Mouse (Mus musculus): ENCODE measurements around the gene Evi5.

Evi5 gene

DNA sequence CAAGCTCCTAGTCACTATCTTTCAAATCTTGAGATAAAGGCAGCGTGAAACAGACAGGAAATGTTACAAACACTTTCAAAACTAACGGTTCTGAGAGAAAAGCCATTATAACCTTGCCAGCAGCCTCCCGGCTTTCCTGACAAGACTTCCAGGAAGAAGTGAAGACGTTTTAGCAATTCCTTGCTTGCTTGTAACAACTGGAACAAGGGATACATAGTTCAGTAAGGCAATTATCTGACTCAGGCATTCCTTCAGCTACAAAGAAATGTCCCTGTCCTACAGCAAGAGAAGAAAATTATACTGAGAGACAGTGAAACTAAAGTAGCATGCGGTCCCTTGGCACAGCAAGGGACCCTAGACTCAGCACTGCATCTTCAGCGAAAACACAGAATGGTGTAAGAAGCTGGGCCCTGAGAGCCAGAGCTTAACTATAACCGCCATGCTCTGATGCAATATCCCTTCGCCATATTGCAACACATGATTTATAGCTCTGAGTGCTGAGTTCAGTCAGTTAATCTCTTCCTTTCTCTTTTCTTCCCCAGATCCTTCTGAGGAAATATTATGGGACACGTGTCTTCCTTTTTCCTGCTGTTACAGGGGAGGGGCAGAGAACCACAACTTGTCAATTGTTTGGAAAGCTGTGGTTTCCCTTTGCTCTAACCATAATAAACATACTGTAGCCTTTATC is 125.5 kb downstream of the Evi5 start:
- DNase-seq (ENCODE audit: low read depth, low spot score), result no peak

DNA sequence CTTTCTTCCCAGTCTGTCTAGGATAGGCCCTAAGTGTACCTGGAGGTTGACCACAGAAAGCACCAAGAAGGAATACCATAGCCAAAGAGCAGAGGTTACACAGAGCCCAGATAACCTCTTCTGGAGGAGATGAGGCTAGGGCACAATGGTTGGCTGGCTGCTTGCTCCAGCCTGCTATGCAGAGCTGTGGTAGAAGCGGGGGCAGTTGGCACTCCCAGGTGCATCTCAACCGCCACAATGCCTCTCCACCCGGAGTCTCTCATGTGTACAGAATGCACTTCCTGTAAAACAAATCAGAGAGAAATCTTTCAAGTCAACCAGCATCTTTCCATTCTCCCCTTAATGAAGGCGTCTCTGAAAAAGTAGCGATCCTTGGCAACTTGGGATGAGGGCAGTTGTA is 135.9 kb downstream of the Evi5 start:
- DNase-seq (ENCODE audit: low read depth, low spot score), result no peak

DNA sequence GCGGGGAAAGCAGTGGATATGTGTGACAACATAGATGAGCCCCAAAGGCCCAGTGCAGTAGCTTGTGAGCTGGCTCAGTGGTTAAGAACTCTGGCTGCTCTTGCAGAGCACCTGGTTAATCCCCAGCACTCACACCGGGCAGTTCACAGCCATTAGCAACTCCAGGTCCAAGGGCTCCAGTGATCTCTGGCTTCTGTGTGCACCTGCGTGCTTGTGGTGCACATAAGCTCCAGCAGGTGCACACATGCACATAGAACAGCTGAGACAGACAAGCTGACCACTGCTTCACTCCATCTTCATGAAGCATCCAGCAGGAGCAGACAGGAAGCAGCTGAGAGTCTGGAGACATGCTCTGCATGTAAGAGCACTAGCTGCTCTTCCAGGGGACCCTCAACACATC is 136.6 kb downstream of the Evi5 start:
- DNase-seq (ENCODE audit: low read depth, low spot score), result no peak

DNA sequence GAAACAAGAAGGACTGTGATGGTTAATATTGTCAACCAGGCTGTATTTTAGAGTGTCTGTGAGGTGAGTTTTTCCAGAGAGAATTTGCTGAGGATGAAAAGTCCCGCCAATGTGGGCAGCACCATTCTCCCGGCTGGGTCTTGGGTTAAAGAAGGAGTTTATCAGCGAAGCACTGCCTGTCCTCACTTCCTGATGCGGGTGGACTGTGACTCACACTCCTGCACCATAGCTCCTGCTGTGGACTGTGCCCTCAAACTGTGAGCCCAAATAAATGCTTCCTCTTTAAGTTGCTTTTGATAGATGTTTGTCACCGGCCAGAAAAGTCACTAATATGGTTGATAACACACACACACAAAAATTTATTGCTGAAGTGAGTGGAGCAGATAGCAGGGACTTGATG is 138.7 kb downstream of the Evi5 start:
- no peak for DNase-seq (ENCODE audit: low read depth, low spot score)

DNA sequence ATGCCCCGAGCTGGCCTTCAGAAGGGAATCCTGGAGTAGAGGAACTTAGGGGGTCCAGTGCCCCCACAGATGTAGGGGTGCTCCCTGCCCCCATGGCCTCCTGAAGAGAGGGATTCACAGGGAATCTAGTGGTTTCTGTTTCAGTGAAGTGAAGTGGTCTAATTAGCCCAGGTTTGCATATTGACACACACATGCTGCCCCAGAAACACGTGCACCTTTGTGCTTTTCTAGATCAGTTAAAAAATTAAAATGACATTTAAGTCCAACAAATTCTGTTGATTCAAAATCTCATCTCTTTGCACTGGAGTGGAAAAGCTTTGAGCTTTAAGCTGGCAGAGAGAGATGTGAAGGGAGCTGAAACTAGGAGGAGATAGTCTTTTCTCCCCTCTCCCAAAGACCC is 143.1 kb downstream of the Evi5 start:
- no peak for DNase-seq (ENCODE audit: low read depth, low spot score)

DNA sequence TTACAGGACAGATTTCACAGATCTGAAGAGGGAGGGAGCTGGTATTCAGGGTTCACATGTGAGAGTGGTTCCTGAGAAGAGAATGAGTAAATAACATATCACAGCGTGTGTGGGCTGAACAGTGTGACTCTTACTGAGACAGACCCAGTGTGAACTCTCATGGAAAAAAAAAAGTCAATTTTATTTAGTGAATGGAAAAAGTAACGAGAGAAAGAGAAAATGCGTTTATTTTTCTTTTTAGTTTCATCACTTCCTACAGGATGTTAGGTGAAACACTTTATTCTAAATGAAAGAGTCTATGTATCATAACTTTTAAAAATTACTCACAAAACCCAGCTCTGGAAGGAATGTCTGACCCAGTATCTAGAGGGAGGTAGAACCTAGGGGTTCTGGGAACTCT is 143.5 kb downstream of the Evi5 start:
- no peak for DNase-seq (ENCODE audit: low read depth, low spot score)

DNA sequence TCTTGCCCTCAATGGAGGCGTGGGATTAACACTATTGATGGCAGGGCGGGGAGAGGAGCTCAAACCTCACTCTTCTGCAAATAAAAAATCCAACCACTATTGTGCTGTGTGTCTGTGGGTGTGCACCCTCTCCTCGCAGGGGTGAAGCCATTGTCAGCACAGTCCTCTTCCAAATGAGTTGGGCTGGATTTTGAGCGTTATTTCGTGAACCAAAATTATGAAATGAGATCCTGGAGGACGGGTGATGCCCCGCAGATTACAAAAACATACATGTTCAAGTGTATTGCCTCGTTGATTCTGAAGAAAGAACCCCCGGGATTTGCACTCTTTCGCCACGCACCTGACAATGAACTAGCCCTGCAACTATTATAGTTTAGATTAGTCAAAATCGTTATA is 147.9 kb downstream of the Evi5 start:
- no peak for DNase-seq (ENCODE audit: low read depth, low spot score)

DNA sequence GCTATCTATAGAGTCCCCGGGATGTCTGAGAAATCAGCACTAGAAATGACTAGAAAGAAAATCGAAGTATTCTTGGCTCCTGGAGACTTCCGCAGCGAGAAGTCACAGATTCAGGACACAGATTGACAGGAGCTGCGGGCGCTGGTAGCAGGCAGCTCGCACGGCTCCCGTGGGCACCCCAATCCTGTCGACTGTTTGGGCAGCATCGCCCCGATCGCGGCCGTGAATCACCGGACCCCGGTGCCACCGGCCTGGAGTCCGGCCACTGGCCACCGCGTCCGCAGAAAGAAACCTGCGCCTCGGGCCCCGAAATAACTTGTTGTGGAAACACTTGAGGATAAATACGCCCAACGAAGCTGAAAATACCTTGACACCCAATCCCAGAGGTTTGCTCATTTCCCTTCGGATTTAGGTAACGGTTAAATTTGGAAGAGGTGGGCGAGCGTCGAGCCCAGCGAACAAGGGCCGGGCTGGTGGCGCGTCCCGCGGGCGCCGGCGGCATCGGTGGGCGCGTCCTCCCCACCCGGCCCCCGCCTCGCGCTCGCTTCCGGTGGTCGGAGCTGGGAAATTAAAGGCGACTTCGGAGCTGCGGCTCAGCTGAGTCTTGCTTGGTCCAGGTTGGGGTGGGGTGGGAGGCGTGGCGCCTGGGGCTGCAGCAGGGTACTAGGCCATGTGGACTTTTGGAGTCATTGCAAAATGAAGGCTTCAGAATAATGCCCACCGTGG is 148.5 kb downstream of the Evi5 start:
- no peak for DNase-seq (ENCODE audit: low read depth, low spot score)

DNA sequence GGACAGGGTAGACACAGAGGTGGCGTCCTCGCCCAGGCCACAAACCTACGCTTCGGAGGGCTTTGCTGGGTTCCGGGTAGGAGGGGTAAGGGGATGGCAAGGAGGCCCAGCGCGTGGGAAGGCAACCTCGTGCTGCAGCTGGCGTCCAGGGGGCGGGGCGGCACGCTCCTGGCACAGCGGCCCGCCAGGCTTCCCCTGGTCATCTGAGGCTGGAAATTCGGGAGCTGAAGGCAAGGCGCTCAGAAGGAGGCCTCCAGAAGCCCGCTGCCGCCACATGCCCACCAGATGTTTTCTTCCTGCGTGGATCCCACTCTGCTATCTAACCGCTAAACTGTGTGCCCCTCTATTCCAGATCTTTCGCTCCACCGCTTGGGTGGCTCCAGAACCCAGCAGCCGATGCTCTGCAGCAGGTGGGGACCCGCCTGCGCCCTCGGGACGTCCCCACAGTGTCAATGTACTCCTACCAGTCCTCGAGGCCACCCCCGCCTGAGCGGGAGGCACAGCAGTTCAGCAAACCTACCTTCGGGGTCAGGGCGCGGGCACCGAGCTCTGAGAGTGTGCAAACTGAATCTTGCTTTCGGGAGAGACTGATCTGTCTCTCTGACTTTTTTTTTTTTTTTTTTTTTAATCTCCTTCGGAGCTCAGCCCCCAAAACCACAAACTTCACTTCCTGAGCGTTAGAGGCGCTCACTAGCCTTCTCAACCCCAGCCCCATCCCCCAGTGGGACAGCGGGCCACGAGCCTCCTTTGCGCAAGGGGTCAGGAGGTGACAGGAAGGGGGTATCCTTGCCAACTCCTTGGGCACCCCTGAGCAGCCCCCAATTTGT is 149.3 kb downstream of the Evi5 start, which contains the start of gene Gfi1:
Gene Gfi1 (minus strand): TSS at position 602 of the 827 bp plus-strand sequence.
- DNase-seq (ENCODE audit: low read depth, low spot score), result no peak

DNA sequence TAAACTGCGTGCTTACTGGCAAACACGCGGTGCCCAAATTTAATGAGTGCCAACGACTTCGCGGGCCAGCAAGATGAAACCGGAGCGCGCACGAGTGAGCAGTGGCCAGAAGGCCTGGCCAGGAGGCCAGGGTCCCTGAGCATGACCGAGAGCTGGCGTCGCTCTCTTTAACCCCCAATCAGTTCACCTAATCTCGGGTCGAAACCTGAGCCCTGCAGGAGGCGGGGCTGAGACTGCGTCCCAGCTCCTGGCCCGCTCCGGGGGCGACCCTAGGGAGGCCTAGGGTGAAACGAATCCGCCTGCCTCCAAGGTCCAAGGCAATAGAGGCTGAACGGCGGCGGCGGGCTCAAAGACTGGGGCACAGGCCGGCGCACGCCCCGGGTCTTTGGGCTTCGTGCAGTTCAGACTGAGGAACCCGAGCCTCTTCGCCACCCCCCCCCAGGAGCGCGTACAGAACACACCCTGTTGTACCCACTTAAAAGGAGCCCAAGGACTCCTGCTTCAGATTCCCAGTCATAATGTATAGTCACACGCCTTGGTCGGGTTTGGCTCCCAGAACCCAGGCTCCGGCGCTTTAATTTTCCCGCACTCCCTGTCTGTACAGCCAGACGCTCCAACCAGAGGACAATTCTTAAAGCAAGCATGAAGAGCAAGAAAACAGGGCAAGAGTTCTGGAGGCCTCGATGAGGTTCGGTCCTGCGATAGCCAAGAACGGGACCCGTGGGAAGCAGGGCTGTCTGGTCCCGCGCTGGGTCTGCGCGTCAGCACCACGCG is 150.1 kb downstream of the Evi5 start:
- DNase-seq (ENCODE audit: low read depth, low spot score), result no peak

DNA sequence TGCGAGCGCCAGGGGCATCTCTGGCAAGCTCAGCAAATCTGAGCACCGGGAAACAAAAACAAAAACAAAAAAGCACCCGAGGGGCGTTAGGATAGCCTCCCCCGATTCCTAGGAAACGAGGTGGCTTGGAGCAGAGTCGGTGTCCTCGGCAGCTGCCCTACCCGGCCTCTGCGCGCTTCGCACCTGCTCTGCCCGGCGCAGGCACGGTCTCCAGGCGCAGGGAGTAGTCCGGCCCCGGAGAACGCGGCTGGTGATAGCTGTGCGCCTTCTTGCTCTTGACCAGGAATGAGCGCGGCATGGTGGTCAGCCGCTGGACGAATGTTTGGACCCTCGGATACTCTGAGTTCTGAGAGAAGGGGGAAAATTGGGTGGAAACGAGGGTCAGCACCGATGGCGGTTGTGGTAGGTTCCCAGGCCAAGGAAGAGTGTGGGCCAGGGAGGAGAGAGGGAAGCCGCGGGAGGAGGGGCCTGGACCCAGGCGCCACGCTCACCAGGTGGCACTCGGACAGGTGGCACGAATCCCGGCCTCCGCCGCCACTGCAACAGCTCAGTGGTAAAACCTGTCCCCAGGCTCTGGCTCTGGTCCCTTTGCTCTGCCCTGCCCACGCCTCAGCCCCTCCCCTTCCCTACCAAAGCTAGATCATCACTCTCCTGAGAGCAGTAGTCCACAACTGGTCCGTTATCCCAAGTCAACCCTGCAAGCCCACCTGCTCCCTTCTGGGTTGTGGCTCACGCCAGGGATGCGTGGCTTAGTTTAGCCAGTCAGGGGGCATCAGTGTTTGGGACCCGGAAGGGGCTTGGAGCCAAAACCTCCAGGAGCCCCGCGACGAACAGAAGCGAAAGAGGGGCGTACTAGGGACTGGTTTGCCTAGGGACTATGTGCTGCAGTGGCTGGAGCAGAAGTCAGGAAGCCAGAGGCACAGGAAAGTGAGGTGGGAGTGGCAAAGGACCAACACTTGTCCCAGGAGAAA is 151.1 kb downstream of the Evi5 start:
- no peak for DNase-seq (ENCODE audit: low read depth, low spot score)

DNA sequence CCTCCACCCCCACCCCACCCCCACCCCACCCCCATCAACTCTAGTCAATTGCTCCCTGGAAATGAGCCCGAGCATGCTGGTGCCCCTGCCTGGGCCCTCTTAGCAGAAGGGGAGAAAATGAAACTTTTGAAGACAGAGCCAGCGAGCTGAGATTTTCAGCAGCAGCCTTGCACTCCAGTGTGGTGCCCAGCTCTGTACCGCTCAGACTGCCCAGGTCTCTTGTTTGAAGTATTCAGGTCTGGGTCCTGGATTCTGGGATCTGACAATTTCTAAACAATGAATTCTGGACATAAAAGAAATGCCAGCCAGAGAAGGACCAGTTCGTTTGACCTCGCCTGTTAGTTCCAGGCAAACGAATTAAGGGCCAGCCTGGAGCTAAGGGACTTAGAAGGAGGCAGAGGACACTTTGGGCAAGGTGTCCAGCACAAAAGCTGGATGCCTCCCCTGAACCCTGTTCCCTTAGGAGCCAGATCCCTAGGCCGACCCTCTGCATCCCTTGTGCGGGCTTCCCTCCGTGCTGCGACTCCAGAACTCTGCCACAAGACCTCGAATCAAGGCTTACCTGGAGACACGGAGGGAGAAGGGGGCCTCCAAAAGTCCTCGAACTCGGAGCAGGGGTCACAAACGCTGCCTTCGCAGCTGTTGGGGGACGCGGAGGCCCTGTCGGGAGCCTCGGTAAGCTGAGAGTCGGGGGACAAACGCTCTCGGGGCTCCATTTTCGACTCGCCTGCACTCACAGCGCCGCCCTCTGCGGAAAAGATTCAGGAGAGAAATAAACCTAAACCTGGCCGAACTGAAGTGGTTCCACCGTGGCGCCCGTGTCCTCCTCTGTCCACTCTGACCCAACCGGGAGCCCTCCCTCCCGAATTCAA is 152.0 kb downstream of the Evi5 start:
- DNase-seq (ENCODE audit: low read depth, low spot score), result no peak

DNA sequence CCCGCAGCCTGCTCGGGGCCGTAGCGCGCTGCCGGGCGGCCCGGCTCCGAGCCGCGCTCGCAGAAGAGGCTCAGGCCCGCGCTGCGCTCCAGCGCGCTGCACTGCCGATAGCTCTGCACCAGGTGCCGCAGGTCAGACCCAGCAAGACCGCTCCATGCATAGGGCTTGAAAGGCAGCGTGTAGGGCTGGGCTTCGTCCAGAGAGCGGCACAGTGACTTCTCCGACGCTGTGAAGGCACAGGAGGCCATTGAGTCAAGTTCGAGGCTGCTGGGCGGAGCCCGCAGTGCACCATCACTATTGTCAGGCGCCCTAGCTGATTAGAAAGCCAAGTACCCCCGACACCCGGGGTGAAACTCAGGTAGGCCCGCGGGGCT is 153.3 kb downstream of the Evi5 start:
- DNase-seq (ENCODE audit: low read depth, low spot score), result no peak

DNA sequence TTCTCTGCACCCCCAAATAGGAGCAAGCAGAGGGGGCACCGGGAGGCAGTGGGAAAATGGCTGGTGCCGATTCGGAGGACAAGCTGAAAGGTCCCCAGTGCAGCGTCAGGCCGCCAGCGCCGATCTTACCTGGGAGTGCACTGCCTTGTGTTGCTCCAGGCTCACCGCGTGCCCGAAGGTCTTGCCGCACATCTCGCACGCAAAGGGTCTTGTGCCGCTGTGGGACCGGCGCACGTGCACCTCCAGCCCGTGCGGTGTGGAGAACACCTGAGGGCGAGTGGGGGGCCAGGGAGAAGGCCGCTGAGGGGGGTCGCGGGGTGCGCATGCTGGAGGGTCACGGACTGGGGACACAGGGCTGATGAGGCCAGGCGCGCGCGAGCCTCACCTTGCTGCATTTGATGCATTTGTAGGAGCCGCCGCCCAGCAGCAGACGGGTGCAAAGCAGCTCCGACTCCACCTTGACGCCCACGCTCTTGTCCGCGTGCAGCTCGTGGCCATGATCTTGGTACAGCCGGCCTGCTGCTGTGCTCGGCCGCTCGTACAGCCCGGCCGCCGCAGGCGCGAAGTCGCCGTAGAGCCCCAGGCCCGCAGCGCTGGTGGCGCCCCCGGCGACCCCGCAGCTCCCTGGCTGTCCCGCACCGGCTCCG is 153.8 kb downstream of the Evi5 start:
- no peak for DNase-seq (ENCODE audit: low read depth, low spot score)

DNA sequence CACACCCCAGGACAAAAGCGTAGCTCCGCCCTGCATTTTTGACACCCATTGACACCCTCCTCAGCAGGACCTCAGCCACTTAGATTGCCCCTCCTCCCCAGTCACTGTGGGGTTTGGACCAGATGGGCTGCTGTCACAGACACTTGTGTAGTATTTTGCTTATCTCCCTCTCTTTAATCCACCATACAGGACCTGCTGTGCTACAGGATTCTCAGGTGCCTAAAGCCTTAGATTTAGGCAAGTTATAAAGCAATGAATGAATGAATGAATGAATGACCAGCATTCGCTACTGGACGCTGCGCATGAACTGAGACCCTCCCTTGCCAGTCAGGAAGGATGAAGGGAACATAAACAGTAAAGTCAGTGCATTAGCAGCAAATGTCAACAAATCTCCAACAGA is 154.4 kb downstream of the Evi5 start:
- DNase-seq (ENCODE audit: low read depth, low spot score), result no peak

DNA sequence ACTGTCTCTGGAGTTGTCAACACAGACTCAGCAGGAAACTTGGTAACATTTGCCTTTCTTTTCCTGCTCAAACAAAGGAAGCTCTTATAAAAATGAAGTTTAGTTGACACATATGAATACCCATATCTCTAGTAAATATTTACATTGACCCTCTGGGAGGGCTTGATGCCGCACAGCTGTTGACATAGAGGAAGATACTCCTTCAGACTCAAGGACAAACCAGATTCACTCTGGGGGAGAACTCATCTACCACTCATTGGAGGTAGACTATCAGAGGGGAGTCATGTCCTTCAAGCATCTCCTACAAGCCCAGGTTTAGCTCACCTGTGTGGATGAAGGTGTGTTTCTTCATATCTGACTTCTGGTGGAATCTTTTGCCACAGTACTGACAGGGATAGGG is 155.1 kb downstream of the Evi5 start:
- DNase-seq (ENCODE audit: low read depth, low spot score), result no peak

DNA sequence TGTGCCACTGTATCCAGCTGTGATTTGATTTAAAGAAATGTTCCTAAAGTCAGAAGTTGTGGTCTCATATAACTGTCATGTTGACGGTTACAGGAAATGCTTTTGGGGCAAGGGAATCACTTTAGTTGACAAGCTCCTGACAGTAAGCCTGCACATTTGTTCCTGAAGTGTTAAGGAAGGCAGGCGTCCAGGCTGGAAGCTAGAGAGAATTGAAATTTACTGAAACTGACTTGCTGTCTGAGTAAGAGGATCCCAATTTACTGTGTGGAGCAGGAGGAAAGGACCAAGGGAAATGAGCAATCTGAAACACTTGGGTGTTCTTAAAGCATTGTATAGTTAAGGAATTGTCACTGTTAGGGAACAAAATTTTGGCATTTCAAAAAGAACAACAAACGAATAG is 155.7 kb downstream of the Evi5 start:
- no peak for DNase-seq (ENCODE audit: low read depth, low spot score)

DNA sequence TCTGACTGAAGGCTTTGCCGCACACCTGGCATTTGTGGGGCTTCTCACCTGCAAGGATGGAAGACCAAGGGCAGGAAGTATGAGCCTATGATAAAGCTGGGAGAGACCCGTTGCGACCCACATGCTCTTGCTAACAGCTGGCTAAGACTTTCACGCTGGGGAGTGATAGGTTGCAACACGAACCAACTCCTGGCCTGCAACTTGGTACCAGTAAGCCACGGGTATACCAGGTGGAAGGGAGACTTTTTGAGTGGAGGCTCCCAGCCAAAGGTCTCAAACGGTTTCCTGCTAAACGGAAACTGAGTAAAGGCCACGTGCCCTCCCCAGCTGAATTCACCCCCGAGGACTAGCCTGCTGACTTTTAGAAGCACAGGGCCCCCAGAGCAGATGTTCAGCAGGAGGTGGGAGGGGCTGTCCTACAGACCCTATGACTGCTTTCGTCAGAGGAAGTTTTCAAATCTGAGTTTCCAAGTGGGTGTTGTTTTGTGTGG is 157.0 kb downstream of the Evi5 start:
- no peak for DNase-seq (ENCODE audit: low read depth, low spot score)

DNA sequence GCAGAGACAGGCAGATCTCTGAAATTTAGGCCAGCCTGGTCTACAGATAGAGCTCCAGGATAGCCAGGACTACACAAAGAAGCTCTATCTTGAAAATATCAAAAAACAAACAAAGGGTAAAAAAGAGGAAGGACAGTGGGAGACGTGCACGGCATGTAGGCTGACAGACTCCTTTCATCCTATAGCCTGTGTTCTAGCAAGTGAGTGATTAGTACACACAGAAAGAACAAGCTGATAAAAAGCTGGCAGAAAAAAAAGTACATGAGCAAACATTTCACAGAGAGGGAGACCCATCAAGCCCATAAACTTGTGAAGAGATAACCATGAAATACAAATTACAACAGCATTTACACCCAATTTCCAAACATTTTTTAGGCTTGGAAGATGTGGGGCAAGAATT is 163.2 kb downstream of the Evi5 start:
- DNase-seq (ENCODE audit: low read depth, low spot score), result no peak

Measured in WW6 (cell line).